Mouse (Mus musculus) lung, embryonic 15.5 days (tissue): ENCODE results near the gene Rgs19. TPM values are rescaled to one million over a fixed set of nuclear protein-coding genes. Genes with fewer than 3 reads are reported as not detected.
A peak's percentile ranks its signal among the peaks of the same experiment; 100 is the strongest.

Experiments used
- ATAC-seq: fragments of 200-750 bp; cut with Nextera tagmentation; 2 replicates; pipeline ENCODE4 v1.8.0; 2017; ENCODE audit warnings: moderate number of reproducible peaks, borderline replicate concordance; ENCODE audit not compliant: low FRiP score, low TSS enrichment; ENCODE audit errors: extremely low read depth
- H3K27ac ChIP-seq: fragments of 300-500 bp; sonication (generic); 2 replicates; pipeline ENCODE4 v1.5.1; 2015; ENCODE audit warnings: moderate library complexity, mild to moderate bottlenecking, inconsistent platforms
- H3K27me3 ChIP-seq: fragments of 300-500 bp; sonication (generic); 2 replicates; pipeline ENCODE4 v1.6.1; 2015; ENCODE audit warnings: inconsistent platforms
- H3K36me3 ChIP-seq: fragments of 300-500 bp; sonication (generic); 2 replicates; pipeline ENCODE4 v1.6.1; 2015; ENCODE audit warnings: inconsistent platforms
- H3K4me1 ChIP-seq: fragments of 300-500 bp; sonication (generic); 2 replicates; pipeline ENCODE4 v1.6.1; 2015; ENCODE audit warnings: inconsistent platforms
- H3K4me2 ChIP-seq: fragments of 300-500 bp; sonication (generic); 2 replicates; pipeline ENCODE4 v1.6.1; 2015; ENCODE audit warnings: inconsistent platforms, mild to moderate bottlenecking, moderate library complexity
- H3K4me3 ChIP-seq: fragments of 300-500 bp; sonication (generic); 2 replicates; pipeline ENCODE4 v1.5.1; 2015; ENCODE audit warnings: mild to moderate bottlenecking, inconsistent platforms
- H3K9ac ChIP-seq: fragments of 300-500 bp; sonication (generic); 2 replicates; pipeline ENCODE4 v1.6.1; 2015; ENCODE audit warnings: inconsistent platforms
- H3K9me3 ChIP-seq: fragments of 300-500 bp; sonication (generic); 2 replicates; pipeline ENCODE4 v1.6.1; 2016; ENCODE audit warnings: inconsistent platforms
- WGBS: fragments of 180-500 bp; shearing (Covaris S2); methylation state at CpG from one replicate; pipeline ENCODE4 v1.1.7; 2015; 5-methylcytosine and 5-hydroxymethylcytosine counted together
- polyA plus RNA-seq: library from polyadenylated mRNA; unstranded; fragments of >200 nt; fragmentation: Nextera tagmentation; extraction: Ambion mirVana; gene quantifications from 2 replicates; pipeline ENCODE4 v1.2.1, GENCODE M21; 2015

The Rgs19 gene
- polyA plus RNA-seq, 1 experiment from 2014 or later = 72.3 TPM

DNA sequence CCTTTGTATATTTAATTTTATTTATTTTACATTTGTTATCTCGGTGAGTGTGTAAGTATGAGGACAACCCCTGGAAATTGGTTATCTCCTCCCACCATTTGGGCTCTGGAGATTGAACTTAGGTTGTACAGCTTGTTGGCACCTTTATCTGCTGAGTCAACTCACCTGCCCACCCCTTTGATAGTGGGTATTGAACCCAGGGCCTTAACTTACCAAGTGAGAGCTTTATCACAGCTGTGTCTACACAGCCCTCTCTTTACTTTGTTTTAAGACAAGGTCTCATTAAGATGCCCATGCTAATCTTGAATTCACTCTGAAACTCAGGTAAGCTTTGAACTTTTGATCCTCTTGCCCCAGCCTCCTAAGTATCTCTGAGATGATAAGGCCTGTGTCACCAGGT, 11.8 kb downstream of the Rgs19 start:
- Histone ChIP-seq H3K36me3 (0 out of 2 replicates have a peak, but pooled peaks cover 7% of the 10 kb centered on the region), H3K27me3 (no peaks in the 10 kb centered on the region), H3K4me3 (no peak overlapping the region), H3K27ac (no peak overlapping the region), H3K4me1 (peaks cover 18% of the 10 kb centered on the region), H3K4me2 (no peak overlapping the region), H3K9me3 (no peaks in the 10 kb centered on the region), H3K9ac (no peak overlapping the region)
- 59% methylated on average over 1 of the region's 1 CpGs for WGBS
- no peak for ATAC-seq

DNA sequence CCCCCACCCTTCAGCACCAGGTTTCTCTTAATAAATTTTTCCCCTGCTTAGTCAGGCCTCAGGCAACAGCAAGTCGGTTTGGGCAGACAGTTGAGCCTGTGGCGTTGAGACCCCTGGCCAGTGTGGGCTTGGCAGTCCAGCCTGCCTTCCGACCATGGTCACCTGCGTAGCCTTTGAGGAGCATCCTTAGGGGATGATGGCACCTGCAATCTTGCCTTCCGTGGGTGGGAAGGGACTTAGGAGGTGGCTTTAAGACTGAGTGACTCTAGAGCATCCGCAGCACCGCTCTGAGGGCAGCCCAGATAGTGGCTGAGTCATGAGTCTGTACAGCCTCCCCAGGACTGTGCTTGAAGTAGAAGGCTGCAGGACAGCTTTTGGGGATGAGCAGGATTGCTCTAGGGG, 13.1 kb downstream of the Rgs19 start:
- no peak for ATAC-seq

GRCm38 (mm10) chr2:181679951-181680715, 13.6 kb downstream of the Rgs19 start, which contains the start of gene Tcea2:
Tcea2 (plus strand) TSS chr2:181680310.
- ATAC-seq = peak; percentile 25
- no peaks in the 10 kb centered on the region for H3K9me3 ChIP-seq
- under 1% methylated on average over 69 of the region's 69 CpGs for WGBS
- H3K4me2 ChIP-seq = peak within 1 kb of the TSS; percentile 95
- peak within 1 kb of the TSS; percentile 93 for H3K9ac ChIP-seq
- no peaks in the 10 kb centered on the region for H3K27me3 ChIP-seq
- peaks cover 25% of the 10 kb centered on the region for H3K4me1 ChIP-seq
- peak within 1 kb of the TSS; percentile 77 for H3K4me3 ChIP-seq
- no peaks in the 10 kb centered on the region for H3K36me3 ChIP-seq
- peak within 1 kb of the TSS; percentile 68; the same call in 1 of the 2 replicates for H3K27ac ChIP-seq

More for the DNA sequence above, 13.1 kb downstream of the Rgs19 start:
- H3K4me1 ChIP-seq = peaks cover 19% of the 10 kb centered on the region
- H3K9ac ChIP-seq = peak overlapping the region; percentile 93
- H3K4me2 ChIP-seq = peak overlapping the region; percentile 95
- no peaks in the 10 kb centered on the region for H3K36me3 ChIP-seq
- no peaks in the 10 kb centered on the region for H3K27me3 ChIP-seq
- 0 out of 2 replicates have a peak overlapping the region, but pooled peaks have one; percentile 49 for H3K27ac ChIP-seq
- no peaks in the 10 kb centered on the region for H3K9me3 ChIP-seq
- peak overlapping the region; percentile 77 for H3K4me3 ChIP-seq
- 12% methylated on average over 7 of the region's 7 CpGs for WGBS

DNA sequence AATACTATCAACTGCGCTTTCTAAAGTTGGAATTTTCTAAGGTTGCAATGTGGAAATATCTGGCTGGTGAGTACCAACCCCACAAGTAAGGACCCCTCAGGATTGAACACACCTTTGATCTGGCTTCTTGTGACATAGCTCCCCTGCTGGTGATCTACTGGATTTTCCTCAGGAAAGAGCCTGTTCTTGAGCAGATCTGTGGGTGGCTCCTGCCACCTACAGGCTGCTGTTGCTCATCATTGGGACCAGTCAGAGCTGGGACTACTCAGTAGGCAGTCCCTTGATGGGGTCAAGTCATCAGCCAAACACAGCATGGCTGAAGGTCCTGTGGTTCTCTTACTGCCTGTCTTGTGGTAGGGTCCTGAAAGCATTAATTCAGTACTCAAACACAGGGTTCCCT, 15.0 kb downstream of the Rgs19 start:
- H3K4me2 ChIP-seq = no peak overlapping the region
- H3K27me3 ChIP-seq = no peaks in the 10 kb centered on the region; the same call in 1 of the 2 replicates
- H3K9ac ChIP-seq = no peak overlapping the region
- 43% methylated on average over 1 of the region's 1 CpGs for WGBS
- H3K36me3 ChIP-seq = no peaks in the 10 kb centered on the region
- peaks cover 27% of the 10 kb centered on the region for H3K4me1 ChIP-seq
- no peaks in the 10 kb centered on the region for H3K9me3 ChIP-seq
- no peak overlapping the region for H3K27ac ChIP-seq
- H3K4me3 ChIP-seq = no peak overlapping the region
- ATAC-seq = peak; percentile 55

DNA sequence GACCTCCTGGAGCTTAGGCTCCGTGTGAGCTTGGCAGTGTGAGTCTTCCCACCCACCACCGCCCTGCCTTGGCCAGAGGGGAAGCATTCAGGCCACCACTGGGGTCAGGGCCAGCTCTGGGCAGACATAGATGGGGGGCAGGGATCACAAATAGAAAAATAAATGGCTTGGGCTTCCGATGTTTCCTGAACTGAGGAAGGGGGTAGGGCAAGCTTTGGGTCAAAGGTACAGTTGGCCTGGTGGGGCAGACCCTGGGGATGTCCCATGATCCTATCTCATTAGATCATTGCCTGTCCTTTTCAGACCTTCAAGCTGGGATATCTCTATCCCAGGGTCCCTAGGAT, 16.1 kb downstream of the Rgs19 start:
- Histone ChIP-seq H3K9me3 (no peaks in the 10 kb centered on the region), H3K9ac (no peak overlapping the region), H3K4me1 (peaks cover 27% of the 10 kb centered on the region), H3K4me3 (no peak overlapping the region), H3K27me3 (peaks cover 8% of the 10 kb centered on the region), H3K36me3 (no peaks in the 10 kb centered on the region), H3K27ac (peak overlapping the region; percentile 79), H3K4me2 (no peak overlapping the region)
- WGBS = 43% methylated on average over 3 of the region's 3 CpGs
- ATAC-seq = no peak

GRCm38 (mm10) chr2:181677096-181677754, 16.6 kb downstream of the Rgs19 start:
- 64% methylated on average over 5 of the region's 5 CpGs for whole genome bisulfite sequencing
- no peaks in the 10 kb centered on the region for H3K9me3 ChIP-seq
- H3K9ac ChIP-seq = no peak overlapping the region
- peaks cover 27% of the 10 kb centered on the region for H3K4me1 ChIP-seq
- peak overlapping the region; percentile 79 for H3K27ac ChIP-seq
- ATAC-seq = 0 out of 2 replicates have a peak, but pooled peaks have one; percentile 3
- H3K4me3 ChIP-seq = no peak overlapping the region
- peaks cover 13% of the 10 kb centered on the region for H3K27me3 ChIP-seq
- no peak overlapping the region for H3K4me2 ChIP-seq
- H3K36me3 ChIP-seq = no peaks in the 10 kb centered on the region

DNA sequence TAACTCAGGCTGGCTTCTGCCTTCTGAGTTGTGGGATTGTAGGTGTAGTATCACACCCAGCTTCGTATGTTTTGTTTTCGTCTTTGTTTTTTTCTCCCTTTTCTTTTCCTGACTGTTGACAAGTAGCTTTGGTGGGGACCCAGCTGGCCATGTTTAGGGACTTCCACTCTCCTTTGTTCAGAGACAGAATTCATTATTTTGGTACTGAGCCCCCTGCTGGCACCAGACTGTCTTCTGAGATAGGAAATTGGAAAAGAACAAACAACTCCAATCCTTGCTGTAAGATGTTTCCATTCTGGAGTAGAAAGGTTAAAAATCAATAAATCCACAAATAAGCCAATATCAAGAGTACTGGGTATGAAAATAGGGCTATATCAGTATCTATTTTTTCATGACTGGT, 17.4 kb downstream of the Rgs19 start:
- Histone ChIP-seq H3K9ac (no peak overlapping the region), H3K36me3 (no peaks in the 10 kb centered on the region), H3K27me3 (peaks cover 21% of the 10 kb centered on the region), H3K4me2 (no peak overlapping the region), H3K27ac (peak overlapping the region; percentile 79), H3K9me3 (no peaks in the 10 kb centered on the region), H3K4me3 (no peak overlapping the region), H3K4me1 (peaks cover 29% of the 10 kb centered on the region)
- no peak for ATAC-seq
- 49% methylated on average over 2 of the region's 2 CpGs for WGBS

- peak; percentile 27; the same call in 1 of the 2 replicates for ATAC-seq
- Histone ChIP-seq H3K4me3 (peak overlapping the region; percentile 21), H3K27me3 (peaks cover 30% of the 10 kb centered on the region), H3K9me3 (no peaks in the 10 kb centered on the region), H3K4me2 (peak overlapping the region; percentile 48), H3K9ac (no peak overlapping the region), H3K27ac (peak overlapping the region; percentile 79), H3K36me3 (no peaks in the 10 kb centered on the region), H3K4me1 (peaks cover 29% of the 10 kb centered on the region)
- 5% methylated on average over 14 of the region's 14 CpGs for WGBS
These were observed 18.3 kb downstream of the Rgs19 start for GRCm38 (mm10) chr2:181675454-181675853.

- peak overlapping the region; percentile 79; the same call in 1 of the 2 replicates for H3K27ac ChIP-seq
- no peak overlapping the region for H3K9ac ChIP-seq
- 75% methylated on average over 4 of the region's 4 CpGs for WGBS
- no peaks in the 10 kb centered on the region for H3K36me3 ChIP-seq
- H3K4me3 ChIP-seq = no peak overlapping the region
- ATAC-seq = no peak
- H3K4me1 ChIP-seq = peaks cover 31% of the 10 kb centered on the region
- H3K9me3 ChIP-seq = no peaks in the 10 kb centered on the region
- peaks cover 36% of the 10 kb centered on the region for H3K27me3 ChIP-seq
- H3K4me2 ChIP-seq = no peak overlapping the region
These were observed 18.8 kb downstream of the Rgs19 start for GRCm38 (mm10) chr2:181674934-181675333.

DNA sequence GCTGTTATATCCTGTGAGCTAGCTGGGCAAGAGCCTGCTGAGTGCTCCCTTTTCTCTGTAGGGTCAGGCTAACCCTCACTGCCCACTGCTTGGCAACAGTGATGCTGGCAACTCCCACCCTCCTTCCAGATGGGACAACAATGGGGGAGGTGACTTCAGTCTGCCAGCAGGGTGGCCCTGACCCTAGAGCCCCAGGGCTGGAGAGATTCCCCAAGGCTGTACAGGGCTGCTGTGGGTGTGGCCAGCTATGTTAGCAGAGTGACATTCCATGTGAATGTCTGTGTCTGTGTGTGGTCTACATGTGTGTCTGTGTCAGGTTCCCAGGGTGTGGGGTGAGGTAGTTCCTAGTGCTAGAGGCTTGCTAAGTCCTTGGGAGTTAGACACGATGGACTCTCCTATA, 20.3 kb downstream of the Rgs19 start:
- no peak for ATAC-seq
- Histone ChIP-seq H3K9me3 (no peaks in the 10 kb centered on the region), H3K36me3 (no peaks in the 10 kb centered on the region), H3K9ac (no peak overlapping the region), H3K4me2 (no peak overlapping the region), H3K27ac (0 out of 2 replicates have a peak overlapping the region, but pooled peaks have one; percentile 35), H3K27me3 (peaks cover 49% of the 10 kb centered on the region), H3K4me3 (no peak overlapping the region), H3K4me1 (peaks cover 24% of the 10 kb centered on the region)
- WGBS = 65% methylated on average over 1 of the region's 1 CpGs

DNA sequence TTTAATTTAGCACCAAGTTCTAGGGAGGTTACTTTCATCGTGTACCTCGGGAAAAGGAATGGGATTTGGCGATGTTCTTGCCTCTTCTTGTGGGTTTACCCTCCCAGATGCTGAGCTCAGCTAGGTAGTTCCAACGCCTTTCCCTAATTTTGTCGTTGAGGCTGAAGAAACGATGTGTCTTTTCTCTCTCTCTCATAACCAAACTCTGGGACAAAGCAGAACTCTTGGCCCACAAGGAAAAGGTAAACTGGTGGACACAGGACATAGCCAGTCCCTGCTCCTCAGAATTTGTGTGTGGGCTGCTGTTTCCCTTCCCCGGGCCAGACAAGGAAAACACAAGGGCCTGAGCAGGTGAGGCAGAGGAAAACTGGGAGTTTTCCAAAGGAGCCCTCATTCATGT, 21.8 kb downstream of the Rgs19 start:
- Histone ChIP-seq H3K4me3 (peak overlapping the region; percentile 49; the same call in 1 of the 2 replicates), H3K27me3 (peaks cover 55% of the 10 kb centered on the region), H3K4me2 (peak overlapping the region; percentile 80), H3K9ac (no peak overlapping the region), H3K4me1 (peaks cover 24% of the 10 kb centered on the region), H3K27ac (no peak overlapping the region), H3K9me3 (no peaks in the 10 kb centered on the region), H3K36me3 (no peaks in the 10 kb centered on the region)
- 31% methylated on average over 7 of the region's 7 CpGs for WGBS
- no peak for ATAC-seq

DNA sequence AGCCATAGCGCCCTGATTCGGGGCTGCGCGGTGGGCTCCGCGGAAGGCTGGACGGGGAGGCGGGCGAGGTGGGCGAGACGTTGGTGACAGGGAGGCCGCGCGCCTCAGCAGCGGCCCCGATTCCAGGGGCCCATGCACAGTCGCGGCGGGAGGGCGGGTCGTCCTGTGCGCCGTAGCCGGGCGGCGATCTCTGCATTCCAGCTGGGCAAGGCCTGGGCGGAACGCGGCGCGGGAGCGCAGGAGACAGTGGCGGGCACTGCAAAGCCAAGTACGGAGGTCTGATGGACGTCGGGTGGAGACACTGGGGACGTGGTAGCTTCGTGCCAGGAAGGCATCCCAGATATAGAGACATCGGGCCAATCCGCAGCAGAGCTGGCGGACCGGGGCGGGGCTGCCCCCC, 22.5 kb downstream of the Rgs19 start, which contains the start of gene Sox18:
Sox18 (minus strand) TSS at position 315 of the 400 bp plus-strand sequence.
- H3K4me2 ChIP-seq = peak within 1 kb of the TSS; percentile 80
- peak; percentile 43; the same call in 1 of the 2 replicates for ATAC-seq
- 0% methylated on average over 43 of the region's 43 CpGs for WGBS

More for the DNA sequence above, 22.5 kb downstream of the Rgs19 start, which contains the start of gene Sox18:
- no peaks in the 10 kb centered on the region for H3K9me3 ChIP-seq
- peak within 1 kb of the TSS; percentile 29 for H3K27ac ChIP-seq
- peak within 1 kb of the TSS; percentile 49 for H3K4me3 ChIP-seq
- no peaks in the 10 kb centered on the region for H3K36me3 ChIP-seq
- peak within 1 kb of the TSS; percentile 31 for H3K9ac ChIP-seq
- H3K27me3 ChIP-seq = peaks cover 55% of the 10 kb centered on the region
- peaks cover 24% of the 10 kb centered on the region for H3K4me1 ChIP-seq
